Mouse (Mus musculus) neural tube, embryonic 13.5 days (tissue): ENCODE measurements around the gene Gm20422. TPM values are rescaled to one million over a fixed set of nuclear protein-coding genes. Genes with fewer than 3 reads are reported as not detected.
"Not testable (repeated sequence)": the region's sequence is repeated elsewhere in the genome, so short reads cannot be mapped to it uniquely, and the experiment has no call there.

Experiments
- ATAC-seq: fragments of 200-750 bp; cut with Nextera tagmentation; 2 replicates; pipeline ENCODE4 v1.8.0; 2017; ENCODE audit warnings: low read depth, mild to moderate bottlenecking, moderate TSS enrichment, moderate library complexity
- H3K27ac ChIP-seq: fragments of 300-500 bp; sonication (generic); replicated peaks from 2 replicates; pipeline ENCODE4 v1.5.1; 2015; ENCODE audit warnings: moderate library complexity, mild to moderate bottlenecking, inconsistent platforms
- H3K27me3 ChIP-seq: fragments of 300-500 bp; sonication (generic); 2 replicates; pipeline ENCODE4 v1.6.1; 2015; ENCODE audit warnings: mild to moderate bottlenecking, inconsistent platforms
- H3K36me3 ChIP-seq: fragments of 300-500 bp; sonication (generic); 2 replicates; pipeline ENCODE4 v1.6.1; 2015; ENCODE audit warnings: mild to moderate bottlenecking, inconsistent platforms
- H3K4me1 ChIP-seq: fragments of 300-500 bp; sonication (generic); replicated peaks from 2 replicates; pipeline ENCODE4 v1.6.1; 2015; ENCODE audit warnings: inconsistent platforms
- H3K4me2 ChIP-seq: fragments of 300-500 bp; sonication (generic); 2 replicates; pipeline ENCODE4 v1.6.1; 2015; ENCODE audit warnings: inconsistent platforms, mild to moderate bottlenecking, moderate library complexity
- H3K4me3 ChIP-seq: fragments of 300-500 bp; sonication (generic); 2 replicates; pipeline ENCODE4 v1.5.1; 2015; ENCODE audit warnings: mild to moderate bottlenecking, inconsistent platforms
- H3K9ac ChIP-seq: fragments of 300-500 bp; sonication (generic); 2 replicates; pipeline ENCODE4 v1.6.1; 2015; ENCODE audit warnings: moderate library complexity, mild to moderate bottlenecking, inconsistent platforms
- H3K9me3 ChIP-seq: fragments of 300-500 bp; sonication (generic); 2 replicates; pipeline ENCODE4 v1.6.1; 2016; ENCODE audit warnings: inconsistent platforms
- WGBS: fragments of 180-500 bp; shearing (Covaris S2); methylation state at CpG from one replicate; pipeline ENCODE4 v1.1.7; 2015; 5-methylcytosine and 5-hydroxymethylcytosine counted together
- polyA plus RNA-seq: library from polyadenylated mRNA; unstranded; fragments of >200 nt; fragmentation: Nextera tagmentation; extraction: Ambion mirVana; gene quantifications from 2 replicates; pipeline ENCODE4 v1.2.1, GENCODE M21; 2015

Gene Gm20422
- polyA plus RNA-seq, 1 experiment from 2014 or later = 0.50 TPM

DNA sequence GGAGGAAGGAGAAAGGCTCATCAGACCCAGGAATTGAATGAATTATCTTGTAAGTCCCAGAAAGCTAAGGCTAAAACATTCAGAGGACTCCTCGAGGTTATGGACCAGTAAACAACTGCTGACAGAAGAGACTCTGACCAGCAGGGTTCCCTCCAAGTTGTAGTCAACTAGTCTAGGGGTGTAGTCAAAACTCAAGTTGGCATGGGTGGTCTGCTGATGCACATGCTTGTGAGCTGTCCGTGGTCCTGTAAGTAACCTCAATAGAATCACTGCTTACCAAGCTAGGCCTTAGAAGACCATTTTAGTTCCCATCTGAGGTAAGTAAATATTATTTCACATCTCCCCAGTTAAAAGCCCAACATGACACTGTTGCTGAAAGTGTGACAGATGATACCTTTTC lies 33.5 kb downstream of the Gm20422 start:
- Histone ChIP-seq H3K27me3 (no peaks in the 10 kb centered on the region), H3K4me1 (no peaks in the 10 kb centered on the region), H3K4me3 (no peak overlapping the region), H3K27ac (no peak overlapping the region), H3K9me3 (no peaks in the 10 kb centered on the region), H3K36me3 (peaks cover 27% of the 10 kb centered on the region), H3K4me2 (no peak overlapping the region), H3K9ac (no peak overlapping the region)
- no peak for ATAC-seq
- 80% methylated on average over 2 of the region's 2 CpGs for WGBS

DNA sequence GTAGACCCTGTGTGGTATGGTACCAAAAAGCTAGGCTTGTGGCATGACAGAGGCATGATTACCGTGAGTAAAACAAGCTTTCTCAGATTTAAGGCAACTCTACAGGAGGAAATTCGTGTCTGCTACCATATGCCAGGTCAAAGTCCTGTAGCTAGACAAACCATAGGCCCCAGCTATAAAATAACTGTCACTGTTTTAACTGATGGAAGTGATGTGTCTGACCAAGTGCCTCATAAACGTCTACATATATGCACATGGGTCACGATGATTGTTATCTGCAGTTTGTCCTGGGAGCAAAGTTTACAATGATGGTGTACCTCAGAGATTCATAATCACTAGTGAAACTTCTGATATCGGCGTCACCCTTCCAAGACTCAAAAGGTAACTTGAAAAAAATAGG lies 33.9 kb downstream of the Gm20422 start:
- H3K4me2 ChIP-seq = no peak overlapping the region
- no peak overlapping the region for H3K27ac ChIP-seq
- H3K9me3 ChIP-seq = no peaks in the 10 kb centered on the region
- H3K36me3 ChIP-seq = peaks cover 27% of the 10 kb centered on the region
- 92% methylated on average over 6 of the region's 6 CpGs for WGBS
- ATAC-seq = no peak
- no peaks in the 10 kb centered on the region for H3K27me3 ChIP-seq
- H3K9ac ChIP-seq = no peak overlapping the region
- no peak overlapping the region for H3K4me3 ChIP-seq
- H3K4me1 ChIP-seq = no peaks in the 10 kb centered on the region

DNA sequence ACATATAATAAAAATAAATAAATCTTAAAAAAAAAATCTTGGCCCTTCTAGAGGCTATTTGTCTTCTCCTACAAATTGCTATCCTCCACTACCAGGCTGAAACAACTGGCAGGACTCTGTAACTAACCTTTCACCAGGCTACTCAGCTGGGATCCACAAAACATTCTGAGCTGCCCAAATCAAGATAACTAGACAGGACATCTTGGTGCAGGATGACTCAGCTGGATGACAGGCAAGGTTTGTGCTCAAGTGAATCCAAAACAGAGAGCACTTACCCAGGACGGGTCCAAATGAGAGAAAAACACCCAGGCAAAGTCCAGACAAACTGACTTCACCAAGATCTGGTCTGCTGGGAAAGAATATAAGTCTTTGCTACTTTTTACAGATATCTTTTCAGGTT lies 39.2 kb downstream of the Gm20422 start:
- ATAC-seq = no peak
- Histone ChIP-seq H3K9ac (no peak overlapping the region), H3K36me3 (0 out of 2 replicates have a peak, but pooled peaks cover 6% of the 10 kb centered on the region), H3K9me3 (no peaks in the 10 kb centered on the region), H3K4me1 (no peaks in the 10 kb centered on the region), H3K27me3 (no peaks in the 10 kb centered on the region), H3K4me2 (no peak overlapping the region), H3K4me3 (no peak overlapping the region), H3K27ac (no peak overlapping the region)
- WGBS = 95% methylated on average over 1 of the region's 1 CpGs

DNA sequence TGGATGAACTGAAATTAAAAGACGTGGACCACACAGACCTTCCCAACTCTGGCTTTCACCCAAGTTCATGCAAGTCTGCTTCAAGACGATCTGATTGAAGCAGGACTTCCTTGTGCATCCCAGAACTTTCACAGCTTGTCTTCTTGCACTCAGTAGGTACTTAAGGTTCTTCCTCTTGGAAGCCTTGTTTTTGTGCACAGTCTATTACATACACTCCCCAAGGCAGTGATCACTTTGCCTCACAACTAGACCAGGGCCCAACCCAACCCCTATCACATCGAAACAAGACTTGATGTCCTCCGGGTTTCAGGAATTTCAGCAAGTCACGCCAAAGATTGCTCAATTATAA lies 57.5 kb downstream of the Gm20422 start:
- peak; percentile 38 for ATAC-seq
- peak overlapping the region; percentile 91 for H3K4me3 ChIP-seq
- peak overlapping the region; percentile 52; the same call in 1 of the 2 replicates for H3K9ac ChIP-seq
- no peaks in the 10 kb centered on the region for H3K27me3 ChIP-seq
- peaks cover 33% of the 10 kb centered on the region for H3K4me1 ChIP-seq
- H3K27ac ChIP-seq = peak overlapping the region; percentile 72
- 50% methylated on average over 5 of the region's 5 CpGs for whole genome bisulfite sequencing
- H3K4me2 ChIP-seq = peak overlapping the region; percentile 56
- no peaks in the 10 kb centered on the region for H3K9me3 ChIP-seq
- peaks cover 11% of the 10 kb centered on the region for H3K36me3 ChIP-seq

DNA sequence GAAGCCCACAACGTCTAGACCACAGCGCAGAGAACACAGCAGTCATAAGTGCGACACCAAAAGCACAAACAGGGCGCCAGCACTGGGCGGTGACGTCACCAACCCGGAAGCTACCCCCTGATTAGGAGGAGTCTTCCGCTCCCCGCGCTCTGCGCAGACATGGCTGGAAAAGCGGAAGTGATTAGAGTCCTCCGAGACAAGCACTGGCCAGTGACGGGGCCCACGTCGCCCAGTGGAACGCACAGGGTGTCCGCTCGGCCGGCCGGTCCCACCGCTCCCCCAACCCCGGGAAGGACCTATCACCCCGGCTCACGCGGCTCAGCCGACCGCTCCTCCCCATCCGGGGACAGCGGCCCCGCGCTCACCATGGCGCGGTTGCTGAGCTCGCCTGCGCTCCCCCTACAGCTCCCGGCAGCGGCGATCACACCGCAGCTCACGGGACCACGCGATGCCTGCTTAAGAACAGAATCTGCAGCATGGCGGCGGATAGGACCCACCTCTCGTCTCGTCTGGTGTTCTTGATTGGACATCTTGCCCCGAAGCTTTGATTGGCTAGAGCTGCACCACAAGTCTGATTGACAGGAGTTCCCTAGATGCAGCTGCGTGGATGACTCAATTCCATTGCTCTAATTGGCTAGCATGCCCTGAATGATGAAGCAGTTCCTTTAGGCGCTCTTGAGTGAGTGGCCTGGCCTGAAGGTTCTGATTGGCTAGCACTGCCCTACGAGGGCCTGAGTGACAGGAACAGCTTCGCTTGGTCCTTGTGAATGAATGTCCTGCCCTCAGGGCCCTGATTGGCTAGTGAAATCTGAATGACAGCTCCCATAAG lies 58.1 kb downstream of the Gm20422 start:
- peak overlapping the region; percentile 96 for H3K9ac ChIP-seq
- H3K4me2 ChIP-seq = peak overlapping the region; percentile 57
- peak overlapping the region; percentile 91 for H3K4me3 ChIP-seq
- H3K27ac ChIP-seq = peak overlapping the region; percentile 100
- peaks cover 33% of the 10 kb centered on the region for H3K4me1 ChIP-seq
- under 1% methylated on average over 52 of the region's 52 CpGs for WGBS
- no peaks in the 10 kb centered on the region for H3K27me3 ChIP-seq
- no peaks in the 10 kb centered on the region for H3K9me3 ChIP-seq
- ATAC-seq = peak; percentile 100
- H3K36me3 ChIP-seq = peaks cover 16% of the 10 kb centered on the region

DNA sequence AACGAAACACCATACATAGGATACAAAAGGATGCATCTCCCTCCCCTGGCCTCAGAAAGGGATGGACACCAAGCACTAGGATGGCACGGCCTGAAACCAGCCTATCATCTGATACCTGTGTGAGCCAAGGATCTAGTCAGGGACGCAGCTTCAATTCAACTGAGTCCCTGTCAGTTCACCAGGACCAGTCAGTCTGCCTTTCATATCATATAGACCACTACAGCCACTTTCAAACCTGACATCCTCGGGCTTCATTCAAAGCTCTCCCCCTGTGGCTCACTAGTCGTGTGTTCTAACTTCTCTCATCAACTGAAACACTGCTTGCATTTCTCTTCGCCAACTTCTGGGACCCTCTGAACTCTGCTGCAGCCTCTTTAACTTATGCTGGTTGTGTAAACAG lies 59.3 kb downstream of the Gm20422 start:
- Histone ChIP-seq H3K27ac (no peak overlapping the region), H3K4me1 (peaks cover 33% of the 10 kb centered on the region), H3K27me3 (no peaks in the 10 kb centered on the region), H3K36me3 (peaks cover 24% of the 10 kb centered on the region), H3K9me3 (no peaks in the 10 kb centered on the region), H3K9ac (peak overlapping the region; percentile 56), H3K4me3 (peak overlapping the region; percentile 91), H3K4me2 (peak overlapping the region; percentile 57)
- ATAC-seq = no peak
- 85% methylated on average over 6 of the region's 6 CpGs for WGBS

DNA sequence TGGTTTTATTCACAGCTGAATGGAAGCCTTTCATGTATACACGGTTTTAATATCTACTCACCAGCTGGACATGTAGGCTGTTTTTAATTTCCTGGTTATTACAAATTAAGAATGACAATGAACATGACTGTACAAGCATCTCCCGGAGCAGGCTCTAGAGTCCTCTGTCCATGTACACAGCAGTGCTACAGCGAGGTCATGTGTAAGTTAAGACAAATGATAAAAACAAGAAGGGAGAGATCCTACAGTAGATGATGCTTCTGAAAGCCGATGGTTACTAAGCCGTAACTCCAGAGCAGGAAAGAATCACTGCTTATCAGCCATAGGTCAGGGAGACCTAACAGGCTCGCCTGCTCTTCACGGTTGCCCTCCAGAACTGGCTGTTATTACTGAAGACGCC lies 61.2 kb downstream of the Gm20422 start:
- Histone ChIP-seq H3K36me3 (peaks cover 43% of the 10 kb centered on the region), H3K9me3 (no peaks in the 10 kb centered on the region), H3K4me3 (no peak overlapping the region), H3K4me1 (peaks cover 33% of the 10 kb centered on the region), H3K27ac (no peak overlapping the region), H3K4me2 (no peak overlapping the region), H3K27me3 (no peaks in the 10 kb centered on the region), H3K9ac (0 out of 2 replicates have a peak overlapping the region, but pooled peaks have one; percentile 5)
- WGBS = 91% methylated on average over 8 of the region's 8 CpGs
- no peak for ATAC-seq

DNA sequence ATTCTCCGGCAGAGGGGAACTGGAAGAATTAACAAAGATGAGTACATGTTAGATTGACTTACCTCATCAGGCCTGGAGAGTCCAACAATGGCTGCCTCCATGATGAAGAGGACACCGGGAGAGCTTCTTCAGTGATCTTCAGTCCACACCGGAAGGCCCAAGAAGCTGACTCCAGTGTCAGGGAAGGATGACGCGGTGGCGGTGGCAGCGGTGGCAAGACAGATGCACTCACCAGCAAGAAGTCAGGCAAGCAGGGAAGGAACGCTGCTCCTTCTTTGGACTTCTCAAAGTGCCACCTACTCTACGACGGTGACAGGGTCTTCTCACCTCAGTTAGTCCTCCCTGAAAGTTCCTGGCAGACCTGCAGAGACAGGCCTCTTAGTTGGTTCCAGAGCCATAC lies 64.1 kb downstream of the Gm20422 start, which contains the start of gene Zfp869:
Zfp869 (minus strand) TSS at position 101 of the 400 bp plus-strand sequence.
- not testable (repeated sequence) for H3K27ac ChIP-seq, H3K27me3 ChIP-seq, H3K4me2 ChIP-seq, ATAC-seq, H3K9me3 ChIP-seq, H3K4me3 ChIP-seq, H3K9ac ChIP-seq
- 95% methylated on average over 10 of the region's 10 CpGs for WGBS
- Histone ChIP-seq H3K4me1 (peaks cover 26% of the 10 kb centered on the region), H3K36me3 (peaks cover 72% of the 10 kb centered on the region)

DNA sequence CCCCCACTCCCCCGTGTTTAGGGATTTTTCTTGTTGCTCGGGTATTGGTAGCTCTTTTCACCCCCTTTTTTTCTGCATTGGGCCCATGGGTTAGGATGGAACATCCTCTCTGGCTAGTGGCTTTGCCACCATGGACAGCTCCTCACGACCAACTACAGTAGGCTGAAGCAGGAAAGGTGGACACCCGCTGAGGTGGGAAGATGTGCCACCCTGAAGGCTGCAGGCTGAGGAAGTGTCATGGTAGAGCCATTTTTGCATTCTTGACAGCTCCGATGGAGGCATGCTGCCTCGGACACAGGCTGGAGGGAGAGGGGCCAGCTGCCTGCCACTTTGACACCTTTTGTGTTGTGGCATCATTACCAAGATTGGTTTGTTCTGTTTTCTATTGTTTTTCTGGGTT lies 72.9 kb downstream of the Gm20422 start:
- H3K4me3 ChIP-seq = no peak overlapping the region
- H3K27me3 ChIP-seq = no peaks in the 10 kb centered on the region
- H3K36me3 ChIP-seq = peaks cover 47% of the 10 kb centered on the region
- no peak for ATAC-seq
- H3K9ac ChIP-seq = no peak overlapping the region
- H3K4me1 ChIP-seq = no peaks in the 10 kb centered on the region
- H3K9me3 ChIP-seq = no peaks in the 10 kb centered on the region
- no peak overlapping the region for H3K4me2 ChIP-seq
- 68% methylated on average over 6 of the region's 6 CpGs for WGBS
- no peak overlapping the region for H3K27ac ChIP-seq

Other genes starting within 250 kb of the Gm20422 start
- gene Zfp868, start 149.3 kb downstream of the Gm20422 start, polyA plus RNA-seq = 43.8 and 44.4 TPM in 2 replicates
- 2.9 and 3.1 TPM in 2 replicates for gene Zfp964, start 120.4 kb downstream of the Gm20422 start, polyA plus RNA-seq
- gene Zfp869, start 64.2 kb downstream of the Gm20422 start, polyA plus RNA-seq = 25.1 and 28.9 TPM in 2 replicates
- 10.1 and 10.5 TPM in 2 replicates for gene Zfp963, start 24.9 kb downstream of the Gm20422 start, polyA plus RNA-seq
- 43.7 and 45.4 TPM in 2 replicates for gene Atp13a1, start 16.3 kb upstream of the Gm20422 start, polyA plus RNA-seq
- 39.6 and 45.7 TPM in 2 replicates for gene Zfp866, start 16.3 kb upstream of the Gm20422 start, polyA plus RNA-seq
- 24.8 and 27.6 TPM in 2 replicates for gene Gmip, start 33.8 kb upstream of the Gm20422 start, polyA plus RNA-seq
- gene Lpar2, start 47.5 kb upstream of the Gm20422 start, polyA plus RNA-seq = 0.68 and 0.70 TPM in 2 replicates
- gene Pbx4, start 57.6 kb upstream of the Gm20422 start, polyA plus RNA-seq = 50.9 and 58.8 TPM in 2 replicates
- 3.1 and 3.9 TPM in 2 replicates for gene Cilp2, start 112.8 kb upstream of the Gm20422 start, polyA plus RNA-seq
- gene Tssk6, start 127.3 kb upstream of the Gm20422 start, polyA plus RNA-seq = 3.4 TPM in 2 replicates
- 169 and 186 TPM in 2 replicates for gene Ndufa13, start 127.7 kb upstream of the Gm20422 start, polyA plus RNA-seq
- gene Yjefn3, start 127.8 kb upstream of the Gm20422 start, polyA plus RNA-seq = 10.0 and 12.1 TPM in 2 replicates
- gene Gatad2a, start 221.5 kb upstream of the Gm20422 start, polyA plus RNA-seq = 30.6 and 31.8 TPM in 2 replicates